Mouse (Mus musculus) megakaryocyte progenitor cell, adult 5-6 weeks (primary cell): ENCODE measurements around the gene Eno3. TPM values are rescaled to one million over a fixed set of nuclear protein-coding genes. Genes with fewer than 3 reads are reported as not detected.
A peak's percentile ranks its signal among the peaks of the same experiment; 100 is the strongest.

Experiments
- ATAC-seq: replicated peaks from 2 replicates; pipeline ENCODE4 v1.8.0; 2016; ENCODE audit warnings: mild to moderate bottlenecking, moderate TSS enrichment, inconsistent platforms; ENCODE audit not compliant: poor library complexity
- total RNA-seq, 2 experiments: library from RNA; stranded (forward) in 1 of 2; stranded (reverse) in 1 of 2; fragments of 157-497, 149-512 nt in 1 of 2; fragments of 200-1000 nt in 1 of 2; gene quantifications; 2 replicates each; pipeline versions ENCODE4 v1.2.3 to v1.2.4; 2015 to 2017

The Eno3 gene
- total RNA-seq, 2 experiments from 2014 or later: 6.2 to 7.2 TPM

GRCm38 (mm10) chr11:70655571-70656455, 1.2 kb upstream of the Eno3 start:
- ATAC-seq: 0 out of 2 replicates have a peak, but pooled peaks have one; percentile 6

- no peak for ATAC-seq
These were observed 510 bp upstream of the Eno3 start for GRCm38 (mm10) chr11:70656456-70656927.

GRCm38 (mm10) chr11:70657573-70657972, 571 bp downstream of the Eno3 start:
- no peak for ATAC-seq

GRCm38 (mm10) chr11:70657991-70658390, 989 bp downstream of the Eno3 start:
- ATAC-seq: no peak

- ATAC-seq: no peak
These were observed 1.5 kb downstream of the Eno3 start for GRCm38 (mm10) chr11:70658521-70658920.

- no peak for ATAC-seq
These were observed 1.9 kb downstream of the Eno3 start for GRCm38 (mm10) chr11:70658942-70659341.

- no peak for ATAC-seq
These were observed 3.6 kb downstream of the Eno3 start for GRCm38 (mm10) chr11:70660571-70660970.

- ATAC-seq: no peak
These were observed 6.1 kb downstream of the Eno3 start for GRCm38 (mm10) chr11:70663101-70663500.

- no peak for ATAC-seq
These were observed 7.0 kb downstream of the Eno3 start for GRCm38 (mm10) chr11:70663957-70664356.

GRCm38 (mm10) chr11:70664741-70665140, 7.7 kb downstream of the Eno3 start:
- no peak for ATAC-seq

- ATAC-seq: no peak
These were observed 9.7 kb downstream of the Eno3 start for GRCm38 (mm10) chr11:70666687-70667086.

- no peak for ATAC-seq
These were observed 10.5 kb downstream of the Eno3 start for GRCm38 (mm10) chr11:70667271-70668150.

GRCm38 (mm10) chr11:70668335-70668770, 11.4 kb downstream of the Eno3 start:
- ATAC-seq: no peak

- peak; percentile 78 for ATAC-seq
These were observed 11.9 kb downstream of the Eno3 start, which contains the start of gene Spag7 for GRCm38 (mm10) chr11:70668771-70669505. Spag7 (minus strand) TSS chr11:70669416.

- ATAC-seq: peak; percentile 52
These were observed 12.8 kb downstream of the Eno3 start for GRCm38 (mm10) chr11:70669582-70670345.

- no peak for ATAC-seq
These were observed 13.5 kb downstream of the Eno3 start for GRCm38 (mm10) chr11:70670483-70670882.

GRCm38 (mm10) chr11:70671333-70672047, 14.5 kb downstream of the Eno3 start:
- ATAC-seq: no peak

GRCm38 (mm10) chr11:70674014-70674413, 17.0 kb downstream of the Eno3 start:
- ATAC-seq: no peak

- peak; percentile 32; the same call in 1 of the 2 replicates for ATAC-seq
These were observed 17.5 kb downstream of the Eno3 start for GRCm38 (mm10) chr11:70674501-70674900.
